Mouse (Mus musculus) MEL (cell line): Measurements from ENCODE around the gene Pnpla6. TPM values are rescaled to one million over a fixed set of nuclear protein-coding genes. Genes with fewer than 3 reads are reported as not detected.

Source experiments
- DNase-seq: peaks from one replicate; pipeline ENCODE4 v3.0.0; 2011; ENCODE audit warnings: low read depth, low spot score
- H3K27ac ChIP-seq: 2 replicates; pipeline ENCODE4 v1.5.1; 2012; ENCODE audit warnings: low read depth, mild to moderate bottlenecking, control low read depth, low read length, moderate library complexity; ENCODE audit not compliant: control insufficient read depth
- H3K27me3 ChIP-seq, 2 experiments: fragments of 150-350 bp in 1 of 2; sonication (generic) in 1 of 2; 2 replicates each; pipeline ENCODE4 v1.6.1; 2012; ENCODE audit warnings: low read length in 2 of 2, mild to moderate bottlenecking in 2 of 2, improper control_type of control experiment in 1 of 2, moderate library complexity in 1 of 2; ENCODE audit not compliant: insufficient read depth in 2 of 2, control insufficient read depth in 1 of 2
- H3K36me3 ChIP-seq, 2 experiments: 2 replicates each; pipeline ENCODE4 v1.6.1; 2012 to 2014; ENCODE audit warnings: low read length in 2 of 2, improper control_type of control experiment in 1 of 2, inconsistent platforms in 1 of 2, mild to moderate bottlenecking in 1 of 2; ENCODE audit not compliant: insufficient read depth in 2 of 2, control insufficient read depth in 1 of 2
- H3K4me1 ChIP-seq, 2 experiments: fragments of 150-350 bp in 1 of 2; sonication (generic) in 1 of 2; 2 replicates each; pipeline ENCODE4 v1.6.1; 2012; ENCODE audit warnings: low read length in 2 of 2, improper control_type of control experiment in 1 of 2, mild to moderate bottlenecking in 1 of 2; ENCODE audit not compliant: insufficient read depth in 2 of 2, control insufficient read depth in 1 of 2
- H3K4me3 ChIP-seq, 2 experiments: fragments of 150-350 bp in 1 of 2; sonication (generic) in 1 of 2; 2 replicates each; pipeline ENCODE4 v1.5.1; 2012; ENCODE audit warnings: low read depth in 2 of 2, low read length in 2 of 2, mild to moderate bottlenecking in 2 of 2, moderate library complexity in 2 of 2, control low read depth in 1 of 2, improper control_type of control experiment in 1 of 2; ENCODE audit not compliant: control insufficient read depth in 1 of 2, insufficient read depth in 1 of 2
- H3K79me2 ChIP-seq: 2 replicates; pipeline ENCODE4 v1.6.1; 2012; ENCODE audit warnings: mild to moderate bottlenecking, low read length, moderate library complexity; ENCODE audit not compliant: control insufficient read depth, poor library complexity, insufficient read depth
- H3K9ac ChIP-seq: 2 replicates; pipeline ENCODE4 v1.6.1; 2012; ENCODE audit warnings: low read depth, mild to moderate bottlenecking, control low read depth, low read length, moderate library complexity; ENCODE audit not compliant: control insufficient read depth, poor library complexity, severe bottlenecking
- H3K9me3 ChIP-seq: fragments of 150-350 bp; sonication (generic); replicated peaks from 2 replicates; pipeline ENCODE4 v1.6.1; 2012; ENCODE audit warnings: mild to moderate bottlenecking, low read length, improper control_type of control experiment, moderate library complexity; ENCODE audit not compliant: insufficient read depth
- CTCF ChIP-seq, 3 experiments: IDR thresholded peaks in 2 of 3; conservative IDR thresholded peaks in 1 of 3; 2 replicates each; pipeline ENCODE4 v1.5.1; 2011 to 2012; ENCODE audit warnings: low read length in 3 of 3, low read depth in 2 of 3, mild to moderate bottlenecking in 2 of 3, improper control_type of control experiment in 1 of 3, inconsistent platforms in 1 of 3, mixed read lengths in 1 of 3, moderate library complexity in 1 of 3; ENCODE audit not compliant: control insufficient read depth in 1 of 3, insufficient read depth in 1 of 3, poor library complexity in 1 of 3, severe bottlenecking in 1 of 3
- E2F4 ChIP-seq: IDR thresholded peaks from 2 replicates; pipeline ENCODE4 v1.6.1; 2011; ENCODE audit warnings: low read depth, low read length, improper control_type of control experiment, borderline replicate concordance
- GABPA ChIP-seq: IDR thresholded peaks from 2 replicates; pipeline ENCODE4 v1.6.1; 2012; ENCODE audit warnings: low read depth, mild to moderate bottlenecking, inconsistent platforms, low read length, improper control_type of control experiment, moderate library complexity
- GATA1 ChIP-seq: IDR thresholded peaks from 2 replicates; pipeline ENCODE4 v1.6.1; 2011; ENCODE audit warnings: low read depth, low read length, improper control_type of control experiment
- HCFC1 ChIP-seq: IDR thresholded peaks from 2 replicates; pipeline ENCODE4 v1.6.1; 2012; ENCODE audit warnings: low read depth, mild to moderate bottlenecking, inconsistent platforms, low read length, improper control_type of control experiment, moderate library complexity
- KAT2A ChIP-seq: conservative IDR thresholded peaks from 2 replicates; pipeline ENCODE4 v1.6.1; 2012; ENCODE audit warnings: low read depth, low read length, improper control_type of control experiment, inconsistent platforms
- MAX ChIP-seq: IDR thresholded peaks from 2 replicates; pipeline ENCODE4 v1.6.1; 2011; ENCODE audit warnings: low read length, improper control_type of control experiment
- MXI1 ChIP-seq: IDR thresholded peaks from 2 replicates; pipeline ENCODE4 v1.6.1; 2011; ENCODE audit warnings: mild to moderate bottlenecking, low read depth, low read length, improper control_type of control experiment
- MYB ChIP-seq: IDR thresholded peaks from 2 replicates; pipeline ENCODE4 v1.6.1; 2011; ENCODE audit warnings: mild to moderate bottlenecking, low read depth, low read length, improper control_type of control experiment
- MYC ChIP-seq: IDR thresholded peaks from 2 replicates; pipeline ENCODE4 v1.6.1; 2011; ENCODE audit warnings: low read depth, mild to moderate bottlenecking, low read length, improper control_type of control experiment, moderate library complexity
- NRF1 ChIP-seq: IDR thresholded peaks from 2 replicates; pipeline ENCODE4 v1.6.1; 2014; ENCODE audit warnings: low read depth, mild to moderate bottlenecking, inconsistent platforms, low read length, improper control_type of control experiment, moderate library complexity; ENCODE audit not compliant: poor library complexity, insufficient read depth, severe bottlenecking
- POLR2A ChIP-seq, 2 experiments: IDR thresholded peaks; 2 replicates each; pipeline ENCODE4 v1.6.1; 2011 to 2012; ENCODE audit warnings: low read length in 2 of 2, mild to moderate bottlenecking in 2 of 2, control low read depth in 1 of 2, improper control_type of control experiment in 1 of 2, low read depth in 1 of 2, moderate library complexity in 1 of 2; ENCODE audit not compliant: control insufficient read depth in 1 of 2, insufficient read depth in 1 of 2, poor library complexity in 1 of 2
- POLR2AphosphoS2 ChIP-seq: IDR thresholded peaks from 2 replicates; pipeline ENCODE4 v1.6.1; 2011; ENCODE audit warnings: low read length, improper control_type of control experiment
- POLR2AphosphoS5 ChIP-seq: IDR thresholded peaks from 2 replicates; pipeline ENCODE4 v1.6.1; 2012; ENCODE audit warnings: low read depth, borderline replicate concordance, mild to moderate bottlenecking, inconsistent platforms, low read length, moderate library complexity, mixed read lengths
- RAD21 ChIP-seq: IDR thresholded peaks from 2 replicates; pipeline ENCODE4 v1.6.1; 2011; ENCODE audit warnings: mild to moderate bottlenecking, low read depth, low read length, improper control_type of control experiment
- SIN3A ChIP-seq: IDR thresholded peaks from 2 replicates; pipeline ENCODE4 v1.6.1; 2012; ENCODE audit warnings: low read length, improper control_type of control experiment, inconsistent platforms
- SMC3 ChIP-seq: IDR thresholded peaks from 2 replicates; pipeline ENCODE4 v1.6.1; 2011; ENCODE audit warnings: low read depth, low read length, improper control_type of control experiment
- TAL1 ChIP-seq: IDR thresholded peaks from 2 replicates; pipeline ENCODE4 v1.6.1; 2012; ENCODE audit warnings: mild to moderate bottlenecking, inconsistent platforms, low read length, moderate library complexity, mixed read lengths
- TBP ChIP-seq: IDR thresholded peaks from 2 replicates; pipeline ENCODE4 v1.8.0; 2011; ENCODE audit warnings: low read depth, low read length, improper control_type of control experiment
- UBTF ChIP-seq: IDR thresholded peaks from 2 replicates; pipeline ENCODE4 v1.6.1; 2012; ENCODE audit warnings: low read depth, mild to moderate bottlenecking, inconsistent platforms, low read length, improper control_type of control experiment, moderate library complexity, borderline replicate concordance; ENCODE audit not compliant: insufficient read depth
- USF1 ChIP-seq: IDR thresholded peaks from 2 replicates; pipeline ENCODE4 v1.6.1; 2014; ENCODE audit warnings: low read depth, mild to moderate bottlenecking, inconsistent platforms, low read length, improper control_type of control experiment, moderate library complexity
- USF2 ChIP-seq, 2 experiments: IDR thresholded peaks; 2 replicates each; pipeline ENCODE4 v1.6.1; 2011 to 2012; ENCODE audit warnings: improper control_type of control experiment in 2 of 2, low read length in 2 of 2, borderline replicate concordance in 1 of 2, inconsistent platforms in 1 of 2, low read depth in 1 of 2, mild to moderate bottlenecking in 1 of 2; ENCODE audit not compliant: insufficient read depth in 1 of 2
- ZC3H11A ChIP-seq: IDR thresholded peaks from 2 replicates; pipeline ENCODE4 v1.6.1; 2012; ENCODE audit warnings: low read depth, mild to moderate bottlenecking, inconsistent platforms, low read length, improper control_type of control experiment
- polyA plus RNA-seq, 2 experiments: library from polyadenylated mRNA; stranded (reverse) in 1 of 2; unstranded in 1 of 2; fragments of >175 nt in 1 of 2; fragments of >200 nt in 1 of 2; gene quantifications; 2 replicates each; pipeline versions ENCODE4 v1.2.1 to v1.2.4; 2012; ENCODE audit warnings: low replicate concordance in 2 of 2, low read depth in 1 of 2; ENCODE audit not compliant: insufficient read length in 2 of 2, insufficient read depth in 1 of 2, missing spikeins in 1 of 2
- total RNA-seq: library from RNA; depleted of rRNA; stranded (reverse); fragments of 300-350 nt; gene quantifications from 2 replicates; pipeline ENCODE4 v1.2.3, GENCODE M21; 2012

The Pnpla6 gene
- total and polyA plus RNA-seq, 3 experiments = 8.6 to 16.5 TPM; not detected in 1

- Histone ChIP-seq H3K79me2 (no peaks in the 10 kb centered on the region), H3K27ac (no peak overlapping the region), H3K36me3 (no peaks in the 10 kb centered on the region), H3K4me3 (no peak overlapping the region), H3K9me3 (no peaks in the 10 kb centered on the region), H3K4me1 (no peaks in the 10 kb centered on the region), H3K9ac (no peak overlapping the region), H3K27me3 (no peaks in the 10 kb centered on the region; a peak in 1 of 4 replicates)
- TF ChIP-seq GABPA = no peak
- no peak for TF ChIP-seq SIN3A
- TF ChIP-seq ZC3H11A = no peak
- no peak for TF ChIP-seq MXI1
- no peak for TF ChIP-seq MYC
- TF ChIP-seq GATA1 = no peak
- TF ChIP-seq MYB = no peak
- no peak for TF ChIP-seq TBP
- TF ChIP-seq USF1 = no peak
- no peak for TF ChIP-seq NRF1
- TF ChIP-seq KAT2A = no peak
- TF ChIP-seq TAL1 = no peak
- no peak for TF ChIP-seq USF2 (IDR thresholded peaks at IDR 0.05; ENCODE audit: borderline replicate concordance in 1 of 2, insufficient read depth in 1 of 2, low read depth in 1 of 2, low read length in 2 of 2)
- no peak for TF ChIP-seq HCFC1
- TF ChIP-seq RAD21 = no peak
- no peak for DNase-seq
These were observed 54.6 kb downstream of the Pnpla6 start for GRCm38 (mm10) chr8:3569784-3570183.

- Histone ChIP-seq H3K36me3 (no peaks in the 10 kb centered on the region), H3K9me3 (no peaks in the 10 kb centered on the region), H3K4me3 (no peak overlapping the region), H3K79me2 (no peaks in the 10 kb centered on the region), H3K27ac (no peak overlapping the region), H3K9ac (no peak overlapping the region), H3K4me1 (peaks cover 0 to 4% of the 10 kb centered on the region in 2 experiments; a peak in 1 of 4 replicates), H3K27me3 (peaks cover 0 to 1% of the 10 kb centered on the region in 2 experiments; a peak in 1 of 4 replicates)
- TF ChIP-seq UBTF (no peak), USF2 (IDR thresholded peaks at IDR 0.05; ENCODE audit: borderline replicate concordance in 1 of 2, insufficient read depth in 1 of 2, low read depth in 1 of 2, low read length in 2 of 2) (no peak), RAD21 (no peak), POLR2AphosphoS5 (no peak), E2F4 (no peak), SMC3 (no peak), MXI1 (no peak), POLR2A (IDR thresholded peaks at IDR 0.05; ENCODE audit: control insufficient read depth in 1 of 2, insufficient read depth in 1 of 2, low read depth in 1 of 2, low read length in 2 of 2, poor library complexity in 1 of 2) (no peak), CTCF (IDR thresholded peaks at IDR 0.05 in 2 of 3, conservative IDR thresholded peaks at IDR 0.05 in 1 of 3; ENCODE audit: control insufficient read depth in 1 of 3, insufficient read depth in 1 of 3, low read depth in 2 of 3, low read length in 3 of 3, poor library complexity in 1 of 3, severe bottlenecking in 1 of 3) (no peak), MAX (no peak), POLR2AphosphoS2 (no peak), MYC (no peak), NRF1 (no peak), SIN3A (no peak), MYB (no peak), TAL1 (no peak), GABPA (no peak), TBP (no peak)
- DNase-seq = no peak
These were observed 59.4 kb downstream of the Pnpla6 start for GRCm38 (mm10) chr8:3574546-3574945.
